Mouse (Mus musculus): ENCODE data around the gene Olfr1156.

The Olfr1156 gene

GRCm38 (mm10) chr2:87953000-87953399, at the start of gene Olfr1156:
Gene Olfr1156, minus strand, starts transcription at chr2:87953100.
- no peak for DNase-seq

GRCm38 (mm10) chr2:87989813-87990212, 36.9 kb upstream of the Olfr1156 start, which contains the start of gene Olfr1158:
Gene Olfr1158, plus strand, starts transcription at chr2:87990113.
- DNase-seq = no peak

GRCm38 (mm10) chr2:87974563-87974962, 21.7 kb upstream of the Olfr1156 start, which contains the start of gene Olfr74:
Gene Olfr74, minus strand, starts transcription at chr2:87974663.
- no peak for DNase-seq

GRCm38 (mm10) chr2:87968199-87968598, 15.3 kb upstream of the Olfr1156 start, which contains the start of gene Olfr1157:
Gene Olfr1157, minus strand, starts transcription at chr2:87968299.
- DNase-seq = no peak

GRCm38 (mm10) chr2:87945037-87945436, 7.9 kb downstream of the Olfr1156 start, which contains the start of gene Olfr1155:
Gene Olfr1155, minus strand, starts transcription at chr2:87945137.
- no peak for DNase-seq

GRCm38 (mm10) chr2:87905066-87905465, 47.8 kb downstream of the Olfr1156 start, which contains the start of gene Olfr1154:
Gene Olfr1154, minus strand, starts transcription at chr2:87905166.
- no peak for DNase-seq
